Comparison of ENCODE assay signal across 8 mouse cellular contexts in genomic region chr15:93567546-93568307, GRCm38 (mm10). TPM values are rescaled to one million over a fixed set of nuclear protein-coding genes. Genes with fewer than 3 reads are reported as not detected.
DNase-seq lines count a peak whose midpoint lies in the region; ATAC-seq lines count a peak whose summit lies in the region.

No protein-coding gene starts in this region.

- H3K4me2 ChIP-seq in stomach, embryonic 15.5 days, result no peak overlapping the region

- H3K9ac ChIP-seq in stomach, embryonic 15.5 days, result no peak overlapping the region

- ATAC-seq in stomach, embryonic 15.5 days (ENCODE audit: insufficient read depth, low FRiP score, low read depth), result 0 out of 2 replicates have a peak, but pooled peaks have one; percentile 18

- H3K27me3 ChIP-seq in stomach, embryonic 15.5 days (replicated peaks), result no peaks in the 10 kb centered on the region

- H3K4me3 ChIP-seq in stomach, embryonic 15.5 days (replicated peaks), result no peak overlapping the region

- H3K27ac ChIP-seq in stomach, embryonic 15.5 days, result no peak overlapping the region; the same call in 1 of the 2 replicates

- peak; percentile 55 to 57 for DNase-seq in cerebellum, postnatal 14 days
- DNase-seq in cerebellum, postnatal 25 days, result no peak
- DNase-seq in kidney, postnatal 14 days, result peak; percentile 45
- no peak for DNase-seq in kidney, adult 8-10 months
- DNase-seq in testis, postnatal 10 days (ENCODE audit: low spot score), result peak; percentile 78
- DNase-seq in testis, postnatal 14 days (ENCODE audit: low spot score), result no peak
- no peak for DNase-seq in cerebellum, adult 11-12 months

- no peaks in the 10 kb centered on the region for H3K9me3 ChIP-seq in stomach, embryonic 15.5 days

- H3K36me3 ChIP-seq in stomach, embryonic 15.5 days, result no peaks in the 10 kb centered on the region

- peaks cover 6% of the 10 kb centered on the region; the same call in 1 of the 2 replicates for H3K4me1 ChIP-seq in stomach, embryonic 15.5 days

- 56% methylated on average over 14 of the region's 14 CpGs for WGBS in stomach, embryonic 15.5 days

RNA-seq across cellular contexts. Expression of gene Prickle1, which starts 28.0 kb away (rescaled TPM):
- polyA plus RNA-seq in stomach, embryonic 15.5 days (2015; fragmentation: Nextera tagmentation; extraction: Ambion mirVana), result 22.1 and 23.0 TPM in 2 replicates

Comparison
In these comparisons a context has a peak if more than half of its experiments do, and no peak if none do; other contexts are left out.
1. DNase-seq: peak in cerebellum, postnatal 14 days (2 of 2), kidney, postnatal 14 days (single experiment) and testis, postnatal 10 days (single experiment); none in cerebellum, postnatal 25 days (0 of 2), kidney, adult 8-10 months (0 of 2), testis, postnatal 14 days (single experiment) and cerebellum, adult 11-12 months (single experiment).